Mouse (Mus musculus) lung, postnatal 36 days (tissue): ENCODE measurements around the gene Hdgf.
"Not testable (repeated sequence)": the region's sequence is repeated elsewhere in the genome, so short reads cannot be mapped to it uniquely, and the experiment has no call there.

ENCODE experiments used
- DNase-seq: peaks from one replicate; pipeline ENCODE4 v3.0.0; 2022; ENCODE audit warnings: mixed read lengths

Gene Hdgf

DNA sequence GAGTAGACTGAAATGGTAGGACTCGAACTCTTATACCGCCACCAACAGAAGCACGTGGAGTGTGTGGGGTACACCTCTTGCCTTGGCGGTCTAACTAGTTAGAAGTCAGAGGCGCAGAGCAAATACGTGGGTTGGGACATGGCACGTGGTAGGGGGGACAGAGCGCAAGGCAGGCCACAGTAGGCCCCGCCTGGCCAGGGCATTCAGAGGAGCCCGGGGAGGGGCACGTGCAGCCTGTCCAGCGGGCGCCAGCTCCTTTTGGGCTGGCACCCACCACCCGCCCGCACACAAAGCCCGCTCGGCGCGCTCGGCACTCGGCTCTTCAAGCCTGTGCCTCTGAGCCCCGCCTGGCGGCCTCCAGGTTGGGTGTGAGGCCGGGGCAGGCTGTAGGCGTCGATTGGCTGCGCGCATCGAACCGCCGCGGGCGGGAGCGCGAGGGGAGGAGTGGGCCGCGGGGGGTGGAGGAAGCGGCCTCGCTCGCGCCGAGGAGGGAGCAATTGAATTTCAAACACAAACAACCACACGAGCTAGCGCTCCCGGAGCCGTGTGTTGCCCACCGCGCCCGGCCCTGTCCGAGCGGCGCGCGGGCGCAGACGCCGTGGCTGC lies at the start of gene Hdgf:
Gene Hdgf, plus strand, starts transcription at position 442 of the 606 bp plus-strand sequence.
- DNase-seq, result peak; percentile 97

DNA sequence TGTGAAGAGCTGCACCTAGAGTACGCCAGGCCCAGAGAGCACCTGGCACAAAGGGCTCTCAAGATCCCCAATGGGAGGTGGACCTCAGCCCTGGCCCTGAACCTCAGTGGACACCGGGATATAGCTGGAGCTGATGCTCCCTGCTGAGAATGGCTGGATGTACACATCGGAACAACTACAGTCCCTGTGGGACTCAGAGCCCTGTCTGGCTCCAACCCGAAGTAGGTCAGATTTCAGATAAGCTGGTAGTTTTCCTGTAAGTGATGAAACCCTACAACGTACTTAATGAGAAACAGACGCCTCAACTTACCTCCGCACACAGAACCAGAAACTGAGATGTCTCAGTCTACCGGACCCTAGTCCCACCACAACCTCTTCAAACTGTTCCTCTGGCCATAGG lies 48.5 kb upstream of the Hdgf start:
- no peak for DNase-seq

DNA sequence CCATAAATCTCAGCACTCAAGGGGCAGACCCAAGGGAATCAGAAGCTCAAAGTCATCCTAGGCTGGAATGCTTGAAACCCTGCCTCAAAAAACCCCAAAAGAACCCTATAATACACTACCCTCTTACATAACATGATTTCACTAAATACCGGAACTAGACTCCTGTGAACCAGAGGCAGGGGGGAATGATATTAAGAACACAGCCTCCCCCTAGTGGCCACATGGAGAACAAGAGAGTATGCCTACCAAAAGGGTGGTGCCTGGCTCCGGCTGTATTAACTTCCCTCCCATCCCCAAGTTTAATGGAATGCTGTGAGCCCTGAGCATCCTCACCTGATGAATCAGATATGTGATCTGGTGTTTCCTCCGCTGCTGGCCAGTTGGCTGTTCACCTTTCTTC lies 46.3 kb upstream of the Hdgf start:
- peak; percentile 85 for DNase-seq

DNA sequence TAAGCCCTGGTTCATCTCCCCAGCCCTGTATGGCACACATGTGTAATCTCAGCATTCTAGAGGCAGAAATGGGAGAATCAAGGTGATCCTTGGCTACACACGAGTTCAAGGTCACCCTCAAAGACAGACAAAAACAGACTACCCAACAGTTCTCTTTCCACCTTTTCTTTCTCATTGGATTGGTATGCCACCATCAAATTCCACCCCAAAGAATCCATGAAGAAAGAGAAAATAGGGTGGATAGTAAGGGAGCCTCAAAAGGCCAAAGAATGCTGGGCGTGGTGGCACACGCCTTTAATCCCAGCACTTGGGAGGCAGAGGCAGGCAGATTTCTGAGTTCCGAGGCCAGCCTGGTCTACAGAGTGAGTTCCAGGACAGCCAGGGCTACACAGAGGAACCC lies 42.0 kb upstream of the Hdgf start:
- DNase-seq, result not testable (repeated sequence)

DNA sequence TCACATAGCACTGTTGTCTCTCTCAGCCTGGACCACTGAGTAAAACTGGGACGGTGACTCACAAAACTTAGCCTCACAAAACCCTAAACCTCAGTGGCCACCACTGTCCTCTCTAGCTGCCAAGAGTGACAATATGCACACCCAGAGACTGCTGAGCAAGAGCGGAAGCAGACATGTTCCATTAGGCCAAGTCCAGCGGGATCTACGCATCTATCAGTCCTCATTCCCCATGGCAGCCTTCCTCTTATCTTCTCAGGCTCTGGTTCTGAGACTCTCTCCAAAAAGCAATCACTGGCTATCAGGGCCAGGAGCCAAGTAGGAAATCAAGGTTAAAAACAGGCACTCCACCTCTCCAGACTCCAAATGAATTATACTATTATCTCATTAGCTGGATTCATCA lies 28.4 kb upstream of the Hdgf start:
- DNase-seq, result no peak

DNA sequence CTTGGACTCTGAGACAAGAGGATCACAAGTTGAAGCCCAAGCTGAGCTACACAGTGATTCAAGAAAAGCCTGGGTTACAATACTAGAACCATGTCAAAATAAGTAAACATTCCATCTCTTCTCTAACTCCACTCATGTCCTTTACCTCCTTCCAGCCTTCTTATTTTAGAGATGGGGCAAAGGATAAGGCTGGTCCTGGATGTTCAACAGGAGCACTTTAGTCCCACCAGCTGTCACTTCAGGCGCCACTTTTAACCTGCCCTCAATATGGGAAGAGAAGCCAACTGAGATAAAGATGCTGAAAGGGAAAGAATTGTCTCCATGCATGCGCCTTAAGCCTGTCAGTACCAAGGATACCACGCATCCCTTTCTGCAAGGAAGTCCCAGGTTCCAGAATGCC lies 21.8 kb upstream of the Hdgf start:
- DNase-seq, result no peak

DNA sequence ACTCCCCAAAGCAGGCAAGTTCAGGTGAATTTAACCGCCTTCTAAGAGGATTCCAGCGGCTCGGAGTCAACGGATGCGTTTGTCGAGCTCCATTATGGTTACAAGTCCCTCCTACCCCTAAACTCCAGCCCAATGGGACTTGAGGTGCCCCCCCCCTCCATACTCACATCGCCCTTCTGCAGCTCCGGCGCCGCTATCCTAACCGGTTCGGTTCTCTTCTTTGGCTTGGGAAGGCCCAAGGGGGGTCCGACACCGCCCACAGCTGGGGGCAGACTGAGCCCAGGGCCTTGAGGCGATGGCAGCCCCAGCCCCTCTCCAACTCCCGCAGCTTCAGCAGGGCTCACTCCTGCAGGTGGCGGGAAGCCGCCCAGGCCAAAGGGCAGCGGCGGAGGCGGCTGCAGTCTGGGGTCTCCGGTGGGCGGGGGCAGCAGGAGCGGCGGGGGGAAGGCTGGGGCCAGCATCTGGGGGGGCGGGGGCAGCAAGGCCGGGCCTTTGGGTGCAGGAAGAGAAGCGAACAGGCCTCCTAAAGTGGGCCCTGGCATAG lies 21.3 kb upstream of the Hdgf start:
- no peak for DNase-seq

DNA sequence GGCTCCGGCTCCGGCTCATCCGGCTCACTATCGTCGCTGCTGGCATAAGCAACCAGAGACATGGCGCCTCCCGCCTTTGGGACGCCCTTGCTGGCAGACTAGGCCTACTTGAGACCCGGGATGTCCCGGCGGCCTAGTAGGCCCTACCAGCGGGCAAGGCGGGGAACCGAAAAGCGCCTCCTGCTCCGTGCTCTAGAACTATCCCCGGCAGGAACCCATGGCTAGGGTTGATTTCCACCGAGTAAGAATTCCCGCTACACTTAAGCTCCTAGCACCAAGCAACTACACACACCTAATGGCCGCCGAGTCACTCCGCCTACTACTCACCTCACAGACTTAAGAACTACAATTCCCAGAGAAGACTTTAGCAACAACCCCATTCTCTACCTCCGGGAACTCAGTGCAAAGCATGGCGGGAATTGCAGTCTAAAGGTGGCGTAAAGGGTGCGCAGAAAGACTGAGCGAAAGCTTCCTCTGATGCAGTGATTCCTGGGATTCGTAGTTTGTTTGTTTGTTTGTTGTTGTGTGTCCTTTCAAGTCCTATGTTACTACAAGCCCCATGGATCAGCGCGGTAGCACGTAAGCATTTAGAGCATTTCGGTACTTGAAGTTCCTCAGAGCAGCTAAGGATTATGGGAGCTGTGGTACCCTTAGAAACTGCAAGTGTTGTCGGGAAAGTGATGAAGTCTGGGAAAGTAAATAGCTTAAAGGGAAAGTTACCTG lies 20.7 kb upstream of the Hdgf start, which contains the start of gene Prcc:
Gene Prcc, minus strand, starts transcription at position 328 of the 723 bp plus-strand sequence.
- peak; percentile 99 for DNase-seq

DNA sequence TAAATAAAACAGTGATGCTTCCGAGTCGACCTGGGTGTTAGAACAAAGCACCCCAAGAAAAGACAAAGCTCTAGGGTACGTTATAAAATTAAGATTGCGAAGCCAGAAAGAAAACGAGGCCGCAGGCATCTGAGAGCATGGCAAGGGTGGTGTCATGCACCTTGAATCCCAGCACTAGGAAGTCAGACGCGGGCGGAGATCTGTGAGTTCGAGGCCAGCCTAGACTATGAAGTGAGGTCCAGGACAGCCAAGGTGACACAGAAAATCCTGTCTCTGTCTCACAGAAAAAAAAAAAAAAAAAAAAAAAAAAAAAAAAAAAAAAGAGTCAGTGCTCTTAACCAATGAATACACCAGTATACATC lies 20.1 kb upstream of the Hdgf start:
- DNase-seq, result no peak

DNA sequence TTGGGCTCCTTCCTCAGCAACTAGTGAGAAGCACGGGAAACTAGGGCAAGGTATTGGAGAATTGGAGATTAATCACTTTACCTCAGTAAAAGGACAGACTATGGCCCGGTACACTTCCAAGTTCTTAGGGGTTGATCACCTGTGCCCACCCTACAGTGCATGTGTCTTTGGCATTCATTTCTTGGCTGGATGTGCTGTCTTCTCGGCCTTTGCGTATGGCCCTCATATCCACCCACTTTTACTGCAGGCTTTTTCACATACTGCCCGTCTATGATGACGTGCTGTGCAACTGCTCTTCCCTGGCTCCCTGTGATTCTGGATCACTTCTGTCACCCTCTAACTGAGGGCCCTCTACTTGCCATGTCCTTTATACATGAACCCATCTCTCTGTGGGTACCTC lies 19.7 kb upstream of the Hdgf start:
- no peak for DNase-seq

DNA sequence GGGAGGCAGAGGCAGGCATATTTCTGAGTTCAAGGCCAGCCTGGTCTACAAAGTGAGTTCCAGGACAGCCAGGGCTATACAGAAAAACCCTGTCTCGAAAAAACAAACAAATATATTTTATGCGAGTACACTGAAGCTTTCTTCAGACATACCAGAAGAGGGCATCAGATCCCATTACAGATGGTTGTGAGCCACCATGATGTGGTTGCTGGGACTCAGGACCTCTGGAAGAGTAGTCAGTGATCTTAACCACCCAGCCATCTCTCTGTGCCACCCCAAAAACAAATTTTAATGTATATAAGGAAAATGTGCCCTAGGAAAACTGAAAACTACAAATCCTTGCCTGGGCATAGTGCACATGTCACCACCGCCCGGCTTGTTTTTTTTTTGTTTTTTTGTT lies 18.7 kb upstream of the Hdgf start:
- DNase-seq, result not testable (repeated sequence)

DNA sequence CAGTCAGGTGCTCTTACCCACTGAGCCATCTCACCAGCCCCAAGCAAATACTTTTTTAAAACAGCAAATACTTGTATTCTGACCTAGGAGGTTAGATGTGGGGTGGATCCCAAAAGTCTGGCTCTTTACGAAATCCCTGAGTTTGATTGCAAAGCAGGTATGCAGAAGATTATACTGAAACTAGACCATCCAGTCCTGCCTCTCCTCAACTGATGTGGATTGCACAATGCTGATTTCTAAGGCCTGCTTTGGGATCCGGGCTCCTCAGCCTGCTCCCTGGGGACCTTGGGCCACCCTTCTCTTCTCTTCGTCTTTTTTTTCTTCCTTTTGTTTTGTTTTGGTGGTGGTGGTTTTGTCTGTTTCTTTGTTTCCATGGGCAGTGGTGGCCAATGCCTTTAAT lies 14.6 kb upstream of the Hdgf start:
- no peak for DNase-seq

DNA sequence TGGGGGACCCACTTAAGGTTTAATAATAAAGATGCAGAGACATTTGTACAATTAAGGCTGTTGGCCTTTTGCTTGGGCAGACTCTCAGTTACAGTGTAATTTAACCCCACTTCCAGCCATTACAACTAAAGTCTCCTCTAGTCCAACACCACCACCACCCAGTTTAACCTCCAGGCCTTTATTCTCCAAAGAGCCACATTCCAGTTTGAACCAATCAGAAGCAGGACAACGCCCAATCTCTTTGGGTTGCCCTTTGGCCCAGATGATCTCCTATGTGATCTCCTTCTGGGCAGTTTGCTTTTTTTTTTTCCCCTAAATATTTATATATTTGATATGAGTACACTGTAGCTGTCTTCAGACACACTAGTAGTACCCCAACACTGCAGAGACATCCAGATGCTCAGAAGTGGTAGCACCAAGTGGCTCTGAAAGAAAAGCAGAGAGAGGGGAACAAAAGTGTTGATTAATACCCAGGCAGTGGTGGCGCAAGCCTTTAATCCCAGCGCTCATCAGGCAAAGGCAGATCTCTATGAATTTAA lies 12.7 kb upstream of the Hdgf start:
- no peak for DNase-seq

DNA sequence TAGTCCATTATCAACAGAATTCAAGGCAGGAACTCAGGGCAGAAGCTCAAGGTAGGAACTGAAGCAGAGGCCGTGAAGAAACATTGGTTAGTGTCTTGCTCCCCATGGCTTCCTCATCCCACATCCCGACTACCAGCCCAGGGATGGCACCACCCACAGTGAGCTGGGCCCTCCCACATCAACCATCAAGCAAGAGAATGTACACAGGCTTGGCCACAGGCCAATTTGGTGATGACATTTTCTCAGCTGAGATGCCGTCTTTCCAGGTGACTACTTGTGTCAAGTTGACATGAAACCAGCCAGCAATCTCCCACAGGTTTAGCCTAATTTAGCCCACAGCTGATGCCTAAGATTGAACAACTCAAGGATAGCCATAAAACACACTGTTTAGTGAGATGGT lies 6.9 kb upstream of the Hdgf start:
- no peak for DNase-seq

DNA sequence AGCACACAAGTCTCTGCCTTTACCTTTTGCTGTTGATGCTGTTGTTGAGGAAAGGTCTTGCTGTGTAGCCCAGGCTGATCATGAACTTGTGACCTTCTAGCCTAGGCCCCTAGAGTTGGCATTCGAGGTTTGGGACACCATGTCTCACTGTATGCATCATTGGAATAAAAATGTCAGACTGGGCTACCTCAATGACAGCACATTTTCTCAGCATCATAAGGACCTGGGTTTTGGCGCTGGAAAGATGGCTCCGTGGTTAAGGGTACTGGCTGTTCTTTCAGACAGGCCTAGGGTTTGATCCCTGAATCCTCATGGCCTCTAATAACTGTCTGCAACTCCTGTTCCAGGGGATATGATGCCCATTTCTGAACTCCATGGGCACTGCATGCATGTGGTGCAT lies 6.3 kb upstream of the Hdgf start:
- no peak for DNase-seq

DNA sequence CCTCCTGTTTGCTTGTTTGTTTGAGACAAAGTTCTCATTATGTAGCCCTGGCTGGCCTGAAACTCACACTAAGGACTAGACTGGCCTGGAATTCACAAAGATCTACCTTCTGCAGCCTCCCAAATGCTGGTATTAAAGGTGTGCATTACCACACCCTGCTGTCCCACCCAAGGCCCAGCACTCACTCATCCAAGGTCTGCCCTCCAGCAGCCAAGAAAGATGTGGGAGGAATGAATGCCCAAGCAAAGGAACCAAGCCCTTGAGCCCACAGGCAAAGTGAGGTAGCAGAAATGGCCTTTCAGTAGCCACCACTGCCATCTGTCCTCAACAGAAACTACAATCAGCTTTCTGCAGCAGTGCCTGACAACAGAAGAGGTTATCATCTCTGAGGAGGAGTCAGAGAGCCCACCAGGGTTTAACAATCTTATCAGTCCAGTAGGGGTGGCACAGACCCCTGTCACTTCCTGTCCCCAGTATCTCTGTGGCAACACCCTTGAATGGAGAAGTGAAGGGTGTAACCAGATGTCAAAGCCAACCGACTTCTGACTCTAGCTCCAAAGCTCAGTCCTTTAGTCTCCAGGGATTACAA lies 5.0 kb upstream of the Hdgf start:
- DNase-seq, result no peak

DNA sequence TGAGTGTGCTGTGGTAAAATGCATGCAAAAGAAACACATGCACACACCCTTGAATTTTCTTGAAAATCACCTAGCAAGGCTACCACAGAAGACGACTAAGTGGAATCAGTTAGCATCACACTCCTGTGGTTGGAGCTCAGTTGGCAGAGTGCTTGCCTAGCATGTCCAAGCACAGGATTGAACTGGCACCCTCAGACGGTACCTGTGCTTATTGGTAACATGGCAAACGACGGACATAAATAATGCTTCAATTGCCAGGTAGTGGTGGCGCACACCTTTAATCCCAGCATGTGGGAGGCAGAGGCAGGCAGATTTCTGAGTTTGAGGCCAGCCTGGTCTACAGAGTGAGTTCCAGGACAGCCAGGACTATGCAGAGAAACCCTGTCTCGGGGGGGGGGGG lies 4.2 kb upstream of the Hdgf start:
- not testable (repeated sequence) for DNase-seq

DNA sequence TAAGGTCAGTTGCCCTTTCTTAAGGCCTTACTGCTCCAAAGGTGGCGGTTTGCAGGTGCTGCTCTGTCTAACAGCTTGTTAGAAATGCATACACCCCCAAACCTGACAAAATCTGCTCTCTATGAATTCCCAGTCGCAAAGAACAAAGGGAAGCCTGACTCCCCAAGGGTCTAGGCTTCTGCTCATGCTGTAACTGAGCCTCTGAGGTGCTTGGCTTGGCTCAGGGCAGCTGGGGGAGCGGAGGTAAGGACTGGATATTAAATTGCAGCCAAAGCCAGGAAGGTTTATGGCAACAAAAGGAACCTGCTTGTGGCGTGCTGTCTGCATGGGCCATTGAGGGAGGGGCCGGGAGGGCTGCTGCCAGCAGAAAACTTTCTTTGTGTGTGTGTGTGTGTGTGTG lies 2.3 kb upstream of the Hdgf start:
- no peak for DNase-seq

DNA sequence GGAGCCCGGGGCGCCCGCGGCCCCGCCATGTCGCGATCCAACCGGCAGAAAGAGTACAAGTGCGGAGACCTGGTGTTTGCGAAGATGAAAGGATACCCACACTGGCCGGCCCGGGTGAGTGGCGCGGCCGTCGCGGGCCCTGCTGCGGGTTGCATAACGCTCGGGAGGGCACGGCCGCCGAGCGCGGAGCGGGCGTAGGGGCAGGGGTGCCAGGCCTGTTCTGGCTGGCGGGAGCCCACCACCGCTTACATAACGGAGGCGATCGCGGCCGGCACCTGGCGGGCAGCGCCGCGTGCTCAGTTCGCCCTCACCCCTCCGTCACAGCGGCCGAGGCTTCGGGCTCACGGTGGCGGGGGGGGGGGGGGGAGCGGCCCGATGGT lies 470 bp downstream of the Hdgf start:
- peak; percentile 42 for DNase-seq

DNA sequence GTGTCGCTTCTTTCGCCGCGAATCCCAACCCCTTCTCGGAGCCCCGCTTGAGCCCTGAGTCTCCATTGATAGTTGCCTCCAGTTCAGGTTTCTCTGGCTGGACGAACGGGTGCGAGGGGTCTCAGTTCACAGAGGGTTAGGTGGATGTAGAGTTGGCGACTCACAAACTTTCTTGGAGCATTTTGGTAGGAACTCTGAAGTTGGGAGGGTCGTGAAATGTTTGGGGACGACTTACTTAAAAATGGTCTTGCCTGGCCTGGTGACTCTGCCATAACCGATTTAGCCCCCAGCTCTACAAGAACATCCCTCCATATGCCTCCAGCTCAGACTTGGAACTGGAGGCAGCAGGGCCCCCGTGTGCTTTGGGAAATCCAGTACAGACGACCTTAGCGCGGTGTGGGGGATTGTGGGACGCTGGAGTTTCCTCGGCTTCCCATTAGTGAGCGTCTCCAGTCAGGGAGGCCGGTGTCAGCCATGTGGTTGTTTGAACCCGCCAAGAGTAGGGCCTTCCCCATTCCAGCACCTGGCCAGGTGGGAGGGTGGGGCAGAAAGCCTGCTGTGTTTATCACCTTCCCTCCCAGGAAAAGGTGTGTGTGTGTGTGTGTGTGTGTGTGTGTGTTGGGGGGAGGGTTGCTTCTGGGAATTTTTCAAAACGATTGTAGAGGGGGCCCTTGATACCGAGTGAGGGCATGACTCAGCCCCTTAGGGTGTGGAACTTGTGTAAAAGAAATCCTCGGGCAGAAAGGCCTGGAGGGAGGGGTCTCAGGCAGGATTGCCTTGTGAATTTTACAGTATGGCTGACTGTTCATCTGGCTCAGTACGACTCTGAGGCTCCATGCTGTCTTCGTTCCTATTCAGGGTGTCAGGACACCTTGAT lies 1.1 kb downstream of the Hdgf start:
- DNase-seq, result peak; percentile 77

DNA sequence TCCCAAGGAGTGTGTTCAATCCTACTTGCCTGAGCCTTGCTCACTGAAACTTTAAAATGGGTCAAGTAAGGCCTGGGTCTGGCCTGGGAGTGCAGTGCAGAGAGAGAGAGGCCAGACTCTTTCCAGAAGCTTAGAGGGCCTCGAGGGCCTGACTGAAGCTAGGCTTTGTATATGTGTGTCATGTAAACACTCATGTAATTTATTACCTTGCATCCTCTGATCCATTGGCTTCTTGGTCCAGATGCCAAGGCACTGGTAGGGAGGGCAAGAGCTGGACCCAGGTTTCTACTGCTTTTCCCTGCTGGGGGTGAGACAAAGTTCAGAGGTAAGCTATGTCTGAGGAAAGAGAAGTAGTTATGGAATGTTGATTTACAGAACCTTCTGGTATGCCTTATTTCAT lies 1.8 kb downstream of the Hdgf start:
- no peak for DNase-seq

DNA sequence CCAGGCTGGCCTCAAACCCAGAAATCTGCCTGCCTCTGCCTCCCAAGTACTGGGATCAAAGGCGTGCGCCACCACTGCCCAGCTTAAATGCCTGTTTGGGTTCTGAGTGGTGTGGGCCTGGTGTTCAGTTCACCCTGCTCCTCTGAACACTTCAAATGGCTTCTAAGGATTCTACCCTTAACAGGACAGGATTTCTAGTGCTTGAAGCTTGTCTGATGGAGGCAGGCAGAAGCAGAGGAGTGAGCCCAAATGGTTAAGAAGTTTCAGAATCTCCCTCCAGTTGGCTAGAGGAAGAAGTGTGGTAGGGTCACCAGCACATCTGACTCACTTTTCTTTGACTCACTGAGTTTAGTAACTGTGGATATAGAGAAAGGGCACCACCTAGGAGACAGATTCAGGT lies 3.3 kb downstream of the Hdgf start:
- no peak for DNase-seq

DNA sequence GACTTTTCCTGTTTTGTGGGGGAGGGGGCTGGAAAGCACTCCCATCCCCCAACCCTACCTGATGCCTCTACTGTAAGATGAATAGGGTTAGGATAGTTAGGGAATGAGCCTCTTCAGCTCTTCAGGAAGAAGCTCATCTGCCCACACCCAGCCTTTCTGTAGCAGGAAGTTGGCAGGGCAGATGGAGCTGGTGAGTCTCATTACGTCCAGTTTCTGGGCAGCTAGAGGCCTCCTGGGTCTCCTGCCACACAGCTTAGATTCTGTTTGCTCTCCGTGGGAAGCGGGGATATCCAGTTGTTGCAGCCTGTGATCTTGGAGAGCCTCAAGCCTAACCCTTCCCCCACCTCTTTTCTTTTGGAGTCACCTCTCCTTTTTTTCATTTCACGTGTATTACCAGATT lies 3.8 kb downstream of the Hdgf start:
- DNase-seq, result peak; percentile 32
